Mouse (Mus musculus): ENCODE data around the gene Spaca1.
"Not testable (repeated sequence)": the region's sequence is repeated elsewhere in the genome, so short reads cannot be mapped to it uniquely, and the experiment has no call there.

The Spaca1 gene

DNA sequence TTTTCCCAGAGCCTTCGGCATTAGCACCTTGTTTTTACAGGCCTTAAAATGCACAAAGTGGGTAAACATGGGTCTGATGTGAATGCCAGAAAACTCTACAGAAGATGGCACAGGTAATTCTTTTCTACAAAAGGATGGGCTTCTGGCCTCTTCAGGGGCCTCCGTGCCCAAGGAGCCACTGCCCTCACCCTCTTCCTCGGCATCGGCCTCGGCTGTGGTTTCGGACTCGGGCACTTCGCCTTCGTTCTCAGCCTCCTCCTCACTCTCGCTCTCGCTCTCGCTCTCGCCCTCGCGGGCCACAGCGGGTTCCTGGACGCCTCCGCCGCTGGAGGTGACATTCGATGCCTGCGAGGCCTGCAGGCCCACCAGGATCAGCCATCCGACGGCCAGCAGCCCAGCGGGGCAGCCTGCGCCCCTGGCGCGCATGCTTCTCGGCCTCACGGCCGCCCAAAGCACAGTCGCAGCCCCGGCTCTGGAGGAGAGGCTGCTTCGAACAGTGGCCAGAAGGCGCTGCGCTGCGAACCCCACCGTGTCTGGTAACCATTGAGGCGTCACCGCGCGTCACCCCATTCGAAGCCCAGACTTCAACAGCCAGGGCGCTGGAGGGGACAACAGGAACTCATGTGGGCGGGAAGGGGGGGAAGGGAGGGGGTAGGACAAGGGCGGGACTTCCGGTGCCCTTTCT is at the start of gene Spaca1:
TSS of gene Spaca1 (minus strand) at position 621 of the 685 bp plus-strand sequence.
- peak; percentile 27 to 36 for DNase-seq

GRCm38 (mm10) chr4:34087286-34087685 is 37.3 kb upstream of the Spaca1 start:
- DNase-seq, result not testable (repeated sequence)

DNA sequence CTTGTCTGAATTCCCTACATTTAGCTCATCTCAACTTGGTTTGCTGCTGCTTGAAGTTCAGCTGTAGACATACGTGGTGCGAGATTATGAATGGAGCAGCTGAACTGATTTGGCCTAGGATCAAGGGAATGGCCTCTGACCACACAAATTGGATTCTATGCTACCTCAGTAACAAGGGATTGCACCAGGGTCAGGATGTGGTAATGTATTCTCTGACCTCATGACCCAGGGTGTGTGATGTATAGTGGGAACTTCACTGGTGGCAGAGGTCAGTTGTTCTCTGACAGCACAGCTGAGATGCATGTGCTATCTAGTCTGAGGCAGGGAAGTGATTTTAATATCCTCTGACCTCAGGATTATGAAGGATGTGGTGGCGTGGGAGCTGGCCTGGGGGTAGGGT is 31.1 kb upstream of the Spaca1 start:
- no peak for DNase-seq

DNA sequence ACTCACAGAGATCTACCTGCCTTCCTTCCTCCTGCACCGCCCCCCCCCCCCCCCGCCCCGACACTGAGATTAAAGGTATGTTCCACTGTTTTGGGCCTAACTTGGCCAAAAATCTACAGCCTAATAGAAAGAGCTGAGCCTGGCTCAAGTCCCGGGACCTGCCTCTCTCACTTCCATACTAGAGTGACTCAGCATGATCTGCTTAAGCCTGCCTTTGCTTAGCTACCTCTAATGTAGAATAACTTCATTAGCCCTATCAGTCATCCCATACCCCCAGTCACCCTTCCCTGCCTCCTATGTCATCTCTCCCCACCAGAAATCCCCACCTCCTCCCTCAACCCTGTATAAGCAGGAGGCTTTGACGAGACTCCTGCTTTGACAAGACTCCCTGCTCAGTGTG is 19.0 kb upstream of the Spaca1 start:
- DNase-seq, result no peak

DNA sequence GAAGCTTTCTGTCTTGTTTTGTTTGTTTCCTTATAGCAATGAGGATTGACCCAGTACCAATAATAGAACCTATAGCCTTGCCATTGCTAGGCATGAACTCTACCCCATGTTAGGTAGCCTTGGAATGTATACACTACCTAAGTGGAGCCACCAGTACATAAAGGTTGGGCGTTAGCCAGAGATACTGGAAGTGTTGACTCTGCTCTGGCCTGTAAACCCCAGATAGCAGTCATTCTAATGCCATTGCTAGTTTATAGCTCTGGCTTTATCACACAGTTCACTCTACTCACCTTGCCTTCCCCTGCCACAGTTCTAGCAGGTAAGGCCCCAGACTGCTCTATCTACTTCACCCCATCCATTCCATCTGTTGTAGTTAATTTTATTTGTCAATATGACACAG is 8.3 kb upstream of the Spaca1 start:
- no peak for DNase-seq

GRCm38 (mm10) chr4:34026771-34027170 is 23.2 kb downstream of the Spaca1 start:
- no peak for DNase-seq

DNA sequence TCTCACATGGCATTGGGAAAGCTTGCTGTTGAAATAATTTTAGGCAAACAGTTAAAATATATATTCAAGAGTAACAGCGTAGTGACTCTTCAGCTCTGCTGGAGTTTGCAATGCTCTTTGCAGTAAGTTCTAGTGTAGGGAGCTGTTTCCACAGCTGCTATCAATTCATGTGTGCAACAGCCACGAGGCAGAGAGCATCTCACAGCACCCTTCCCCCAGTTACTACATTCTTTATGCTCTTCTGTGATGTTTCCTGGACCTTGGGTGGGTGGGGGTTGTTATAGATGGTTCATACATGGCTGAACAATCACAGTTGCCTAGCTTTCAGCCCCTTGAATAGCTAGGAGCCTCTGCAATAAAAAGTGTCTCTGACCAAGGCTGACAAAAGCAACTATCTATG is 28.5 kb downstream of the Spaca1 start:
- DNase-seq, result no peak

DNA sequence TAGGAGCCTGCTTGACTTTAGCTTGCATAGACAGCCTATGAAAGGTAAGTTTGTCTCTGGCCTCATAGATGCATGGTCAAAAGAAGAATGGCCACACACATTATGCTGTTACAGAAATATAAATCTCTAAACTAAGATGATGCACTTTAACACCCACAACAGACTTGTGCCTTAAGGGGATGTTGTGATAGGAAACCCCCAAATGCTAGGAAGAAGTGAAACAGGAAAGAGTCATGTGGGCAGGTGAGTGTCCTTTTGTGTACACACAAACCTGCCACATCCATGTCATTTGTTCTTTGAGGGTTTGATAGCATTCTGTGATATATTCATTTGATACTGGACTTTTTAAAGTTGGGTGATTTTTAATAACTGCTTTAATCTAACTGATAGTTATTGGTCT is 53.6 kb downstream of the Spaca1 start:
- no peak for DNase-seq

- no peak for DNase-seq
These were observed 57.3 kb downstream of the Spaca1 start for GRCm38 (mm10) chr4:33992687-33993086.

DNA sequence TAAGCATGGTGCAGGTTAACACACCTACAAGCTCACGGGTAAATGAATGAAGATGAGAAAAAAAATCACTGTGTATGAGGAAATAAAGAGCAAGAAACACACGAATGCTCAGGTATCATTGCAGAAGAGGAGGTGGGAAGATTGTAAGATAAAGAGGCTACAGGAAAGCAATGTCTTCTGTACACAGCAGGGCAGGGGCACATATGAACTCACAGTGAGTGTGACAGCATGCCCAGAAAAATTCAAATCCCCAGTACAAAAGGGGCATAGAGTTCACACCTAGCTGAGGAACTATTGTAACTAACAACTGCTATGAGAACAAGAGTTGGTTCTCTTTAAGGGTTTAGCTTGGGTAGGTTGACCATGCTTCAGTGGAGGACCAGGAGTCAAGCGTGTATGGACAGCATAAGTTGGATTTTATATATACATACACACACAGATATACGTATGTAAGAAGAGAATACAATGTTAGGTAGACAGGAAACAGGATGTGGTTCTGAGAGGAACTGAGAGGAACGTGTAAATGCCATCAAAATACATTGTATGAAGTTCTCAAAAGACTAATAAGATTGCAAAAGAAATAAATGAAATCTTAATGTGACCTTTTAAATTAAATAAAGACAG is 61.4 kb downstream of the Spaca1 start:
- no peak for DNase-seq
